Comparison of ENCODE assay signal across 20 mouse cellular contexts in genomic region chr1:85693280-85693679, GRCm38 (mm10). TPM values are rescaled to one million over a fixed set of nuclear protein-coding genes. Genes with fewer than 3 reads are reported as not detected.
DNase-seq lines count a peak whose midpoint lies in the region; ATAC-seq and TF ChIP-seq lines count a peak whose summit lies in the region.
"Had no signal": no experiment of that assay in that cellular context is flagged by ENCODE, and none has a peak within 500 bp of the region (broad histone marks: within the 10 kb centered on the region; RNA-seq: fewer than 3 reads in every experiment).

No protein-coding gene starts in this region.

- no peak for ATAC-seq in heart, postnatal 0 days (ENCODE audit: insufficient read depth, low read depth)
- peak; percentile 93 for ATAC-seq in liver, embryonic 13.5 days (ENCODE audit: low read depth)
- no peak for ATAC-seq in megakaryocyte, adult 5-6 weeks (ENCODE audit: poor library complexity, severe bottlenecking)
- ATAC-seq: forebrain, postnatal 0 days; inflammation-experienced regulatory T-cells, adult 6 months; midbrain, embryonic 13.5 days had no signal

- no peaks in the 10 kb centered on the region for H3K9me3 ChIP-seq in heart, postnatal 0 days (replicated peaks; ENCODE audit: control insufficient read depth, low read length)
- H3K9me3 ChIP-seq in liver, embryonic 13.5 days (replicated peaks), result no peaks in the 10 kb centered on the region
- H3K9me3 ChIP-seq: limb, embryonic 10.5 days; midbrain, embryonic 13.5 days had no signal

- H3K36me3 ChIP-seq in heart, postnatal 0 days (replicated peaks; ENCODE audit: control insufficient read depth, insufficient read depth, low read length), result no peaks in the 10 kb centered on the region
- no peaks in the 10 kb centered on the region for H3K36me3 ChIP-seq in liver, embryonic 13.5 days
- H3K36me3 ChIP-seq: limb, embryonic 10.5 days; midbrain, embryonic 13.5 days had no signal

- H3K27me3 ChIP-seq in heart, postnatal 0 days (ENCODE audit: control insufficient read depth, insufficient read depth, low read length), result no peaks in the 10 kb centered on the region
- no peaks in the 10 kb centered on the region for H3K27me3 ChIP-seq in liver, embryonic 13.5 days
- H3K27me3 ChIP-seq: midbrain, embryonic 13.5 days had no signal

- no peak overlapping the region for H3K4me3 ChIP-seq in heart, postnatal 0 days (ENCODE audit: low read depth, low read length)
- H3K4me3 ChIP-seq in liver, embryonic 13.5 days (replicated peaks), result no peak overlapping the region
- H3K4me3 ChIP-seq: limb, embryonic 10.5 days; midbrain, embryonic 13.5 days had no signal

- intact Hi-C loops in heart, postnatal 10 days (cut with DNase I), result no loop called here
- intact Hi-C loops in heart, postnatal 36 days (cut with DNase I), result no loop called here

- TF ChIP-seq EP300 in heart, postnatal 0 days (IDR thresholded peaks at IDR 0.05; ENCODE audit: low read depth), result no peak

- peaks cover 6% of the 10 kb centered on the region; the same call in 1 of the 2 replicates for H3K4me1 ChIP-seq in heart, postnatal 0 days (ENCODE audit: control insufficient read depth, insufficient read depth)
- peaks cover 9% of the 10 kb centered on the region for H3K4me1 ChIP-seq in liver, embryonic 13.5 days (replicated peaks)
- H3K4me1 ChIP-seq: limb, embryonic 10.5 days; midbrain, embryonic 13.5 days had no signal

- H3K27ac ChIP-seq in heart, postnatal 0 days (ENCODE audit: low read depth), result peak overlapping the region; percentile 39; the same call in 1 of the 2 replicates
- H3K27ac ChIP-seq in liver, embryonic 13.5 days, result peak overlapping the region; percentile 36; the same call in 1 of the 2 replicates
- H3K27ac ChIP-seq: hindbrain, embryonic 14.5 days; limb, embryonic 10.5 days; midbrain, embryonic 13.5 days had no signal

- H3K9ac ChIP-seq in heart, postnatal 0 days (replicated peaks; ENCODE audit: low read depth, low read length), result no peak overlapping the region
- H3K9ac ChIP-seq in liver, embryonic 13.5 days, result no peak overlapping the region
- H3K9ac ChIP-seq: forebrain, postnatal 0 days; hindbrain, embryonic 14.5 days; midbrain, embryonic 13.5 days had no signal

- TF ChIP-seq CTCF in heart, postnatal 0 days (IDR thresholded peaks at IDR 0.05; ENCODE audit: low read depth), result no peak

- WGBS in heart, postnatal 0 days, result 48% methylated on average over 3 of the region's 3 CpGs
- WGBS in liver, embryonic 13.5 days (ENCODE audit: insufficient replicate concordance), result 13% methylated on average over 3 of the region's 3 CpGs

- DNase-seq in heart, adult 11 months, result peak; percentile 84
- no peak for DNase-seq in heart, postnatal 10 days
- no peak for DNase-seq in heart, postnatal 0 days (ENCODE audit: low spot score)
- no peak for DNase-seq in heart, postnatal 36 days
- DNase-seq in liver, embryonic 13.5 days, result peak; percentile 21
- no peak for DNase-seq in gastrocnemius, postnatal 25 days
- no peak for DNase-seq in gastrocnemius, adult 18-20 months (ENCODE audit: low spot score)
- DNase-seq: cerebellum, adult 11 months; cerebellum, adult 9-11 months; forebrain, postnatal 0 days; gastrocnemius, postnatal 36 days; heart, postnatal 4 days; kidney, adult 2 months; kidney, postnatal 14 days; lung, postnatal 10 days had no signal

- H3K4me2 ChIP-seq in heart, postnatal 0 days (ENCODE audit: low read depth, low read length), result no peak overlapping the region
- no peak overlapping the region for H3K4me2 ChIP-seq in liver, embryonic 13.5 days
- H3K4me2 ChIP-seq: hindbrain, embryonic 14.5 days; midbrain, embryonic 13.5 days had no signal

RNA-seq across cellular contexts. Expression of gene Sp100, which starts 43.5 kb away (rescaled TPM):
- total RNA-seq in heart, postnatal 10 days (2021), result 10 to 100 TPM in 1 of 2 experiments, 1 to 10 TPM in 1; 7.4 to 10.5 TPM
- 9.2 and 14.8 TPM in 2 replicates for total RNA-seq in heart, postnatal 0 days (2014; rRNA removed; ENCODE audit: low replicate concordance)
- 5.6 and 7.2 TPM in 2 replicates for polyA plus RNA-seq in heart, postnatal 0 days (2015; fragmentation: Nextera tagmentation; extraction: Ambion mirVana)
- 10 to 100 TPM; 15.5 to 31.8 TPM for total RNA-seq in heart, postnatal 36 days (2021)
- 3.0 and 3.3 TPM in 2 replicates for polyA plus RNA-seq in liver, embryonic 13.5 days (2015; fragmentation: Nextera tagmentation; extraction: Ambion mirVana)
- total RNA-seq in megakaryocyte, adult 5-6 weeks (2015), result 477 and 499 TPM in 2 replicates
- total RNA-seq in megakaryocyte, adult 5-6 weeks (2017), result 247 and 313 TPM in 2 replicates
- total RNA-seq in gastrocnemius, postnatal 25 days (2021), result 1 to 10 TPM; 4.6 to 4.9 TPM
- total RNA-seq in gastrocnemius, adult 18-20 months (2021), result 1 to 10 TPM; 3.9 to 5.3 TPM

Comparison
In these comparisons a context has a peak if more than half of its experiments do, and no peak if none do; other contexts are left out.
1. DNase-seq: peak in heart, adult 11 months (single experiment) and liver, embryonic 13.5 days (single experiment); none in heart, postnatal 10 days (0 of 2), heart, postnatal 0 days (single experiment), heart, postnatal 36 days (0 of 2), gastrocnemius, postnatal 25 days (single experiment) and gastrocnemius, adult 18-20 months (single experiment).
2. RNA of gene Sp100, which starts 43.5 kb away (total RNA-seq): 247 to 499 TPM in megakaryocyte, adult 5-6 weeks; 15.5 to 31.8 TPM in heart, postnatal 36 days, 7.4 to 10.5 TPM in heart, postnatal 10 days, 9.2 to 14.8 TPM in heart, postnatal 0 days, 3.9 to 5.3 TPM in gastrocnemius, adult 18-20 months and 4.6 to 4.9 TPM in gastrocnemius, postnatal 25 days; every median in the first group is over 4 times any median in the second.